26 mouse cellular contexts compared by ENCODE assay signal in genomic region chr14:54151921-54152320, GRCm38 (mm10).
DNase-seq lines count a peak whose midpoint lies in the region; ATAC-seq and TF ChIP-seq lines count a peak whose summit lies in the region.
"Had no signal": no experiment of that assay in that cellular context is flagged by ENCODE, and none has a peak within 500 bp of the region (broad histone marks: within the 10 kb centered on the region; RNA-seq: fewer than 3 reads in every experiment).

No protein-coding gene starts in this region.

- H3K4me2 ChIP-seq in liver, embryonic 11.5 days = no peak overlapping the region
- H3K4me2 ChIP-seq in liver, postnatal 0 days (ENCODE audit: low read depth, low read length) = no peak overlapping the region
- no peak overlapping the region for H3K4me2 ChIP-seq in midbrain, embryonic 11.5 days
- no peak overlapping the region for H3K4me2 ChIP-seq in midbrain, postnatal 0 days (ENCODE audit: low read depth, low read length, poor library complexity, severe bottlenecking)
- no peak overlapping the region for H3K4me2 ChIP-seq in liver, embryonic 14.5 days (ENCODE audit: low read depth)
- H3K4me2 ChIP-seq in liver, embryonic 16.5 days (ENCODE audit: low read depth, low read length) = no peak overlapping the region
- H3K4me2 ChIP-seq: embryonic facial prominence, embryonic 13.5 days; forebrain, embryonic 12.5 days; forebrain, embryonic 15.5 days; heart, embryonic 13.5 days; hindbrain, embryonic 14.5 days had no signal

- H3K9me3 ChIP-seq in liver, embryonic 11.5 days (ENCODE audit: control insufficient read depth, low read length) = no peaks in the 10 kb centered on the region
- H3K9me3 ChIP-seq in liver, postnatal 0 days (ENCODE audit: low read length) = no peaks in the 10 kb centered on the region
- H3K9me3 ChIP-seq in midbrain, embryonic 11.5 days (ENCODE audit: control insufficient read depth, low read length) = no peaks in the 10 kb centered on the region
- no peaks in the 10 kb centered on the region for H3K9me3 ChIP-seq in midbrain, postnatal 0 days (ENCODE audit: low read length)
- H3K9me3 ChIP-seq in liver, embryonic 14.5 days (ENCODE audit: control insufficient read depth, low read length) = no peaks in the 10 kb centered on the region
- H3K9me3 ChIP-seq in liver, embryonic 16.5 days (replicated peaks; ENCODE audit: control insufficient read depth, low read length) = no peaks in the 10 kb centered on the region
- H3K9me3 ChIP-seq: embryonic facial prominence, embryonic 10.5 days; embryonic facial prominence, embryonic 13.5 days; forebrain, embryonic 12.5 days; forebrain, embryonic 15.5 days; heart, embryonic 13.5 days had no signal

- 0 out of 2 replicates have a peak, but pooled peaks cover 2% of the 10 kb centered on the region for H3K27me3 ChIP-seq in liver, embryonic 11.5 days (replicated peaks; ENCODE audit: control insufficient read depth, insufficient read depth, low read length)
- 0 out of 2 replicates have a peak, but pooled peaks cover 7% of the 10 kb centered on the region for H3K27me3 ChIP-seq in liver, postnatal 0 days (ENCODE audit: insufficient read depth, low read length)
- H3K27me3 ChIP-seq in midbrain, embryonic 11.5 days (ENCODE audit: control insufficient read depth, insufficient read depth, low read length) = no peaks in the 10 kb centered on the region
- H3K27me3 ChIP-seq in midbrain, postnatal 0 days (ENCODE audit: insufficient read depth, low read length) = no peaks in the 10 kb centered on the region
- no peaks in the 10 kb centered on the region for H3K27me3 ChIP-seq in liver, embryonic 14.5 days (ENCODE audit: control insufficient read depth, insufficient read depth, low read length)
- H3K27me3 ChIP-seq in liver, embryonic 16.5 days (ENCODE audit: control insufficient read depth, insufficient read depth, low read depth, low read length) = no peaks in the 10 kb centered on the region
- H3K27me3 ChIP-seq: embryonic facial prominence, embryonic 13.5 days; forebrain, embryonic 15.5 days; heart, embryonic 13.5 days had no signal

- no peak overlapping the region for H3K27ac ChIP-seq in liver, embryonic 11.5 days (ENCODE audit: low read depth, low read length)
- H3K27ac ChIP-seq in liver, postnatal 0 days (ENCODE audit: low read depth) = no peak overlapping the region
- H3K27ac ChIP-seq in midbrain, embryonic 11.5 days (ENCODE audit: low read depth, low read length) = no peak overlapping the region
- H3K27ac ChIP-seq in midbrain, postnatal 0 days (ENCODE audit: low read depth, low read length) = no peak overlapping the region
- H3K27ac ChIP-seq in liver, embryonic 14.5 days = peak overlapping the region; percentile 69
- H3K27ac ChIP-seq in liver, embryonic 16.5 days (ENCODE audit: low read length) = peak overlapping the region; percentile 47
- H3K27ac ChIP-seq: embryonic facial prominence, embryonic 10.5 days; embryonic facial prominence, embryonic 13.5 days; forebrain, embryonic 12.5 days; forebrain, embryonic 15.5 days; heart, embryonic 13.5 days; hindbrain, embryonic 14.5 days; hindbrain, postnatal 0 days had no signal

- no peak for TF ChIP-seq CTCF in liver, postnatal 0 days (IDR thresholded peaks at IDR 0.05; ENCODE audit: low read depth)
- TF ChIP-seq CTCF in midbrain, postnatal 0 days (IDR thresholded peaks at IDR 0.05) = no peak
- no peak for TF ChIP-seq CTCF in liver, embryonic 14.5 days (IDR thresholded peaks at IDR 0.05; ENCODE audit: low read depth)

- DNase-seq in liver, embryonic 11.5 days (ENCODE audit: low spot score) = peak; percentile 23
- no peak for DNase-seq in liver, postnatal 0 days
- DNase-seq in midbrain, embryonic 11.5 days (ENCODE audit: low spot score, missing footprints) = peak; percentile 69
- no peak for DNase-seq in midbrain, postnatal 0 days (ENCODE audit: low spot score)
- no peak for DNase-seq in liver, embryonic 14.5 days (ENCODE audit: low read depth in 3 of 3, low spot score in 3 of 3)
- DNase-seq in right cerebral cortex, postnatal 10 days (ENCODE audit: low spot score in 2 of 2) = no peak
- DNase-seq: adrenal gland, adult 8-10 months; adrenal gland, postnatal 25 days; cerebellum, adult 11-12 months; cerebellum, adult 8-10 months; cerebellum, postnatal 10 days; cerebellum, postnatal 36 days; embryo, embryonic 11 days; gastrocnemius, postnatal 25 days; heart, postnatal 14 days; heart, postnatal 4 days had no signal

- no peak for TF ChIP-seq EP300 in liver, postnatal 0 days (IDR thresholded peaks at IDR 0.05; ENCODE audit: low read depth)
- TF ChIP-seq EP300 in liver, embryonic 14.5 days (IDR thresholded peaks at IDR 0.05; ENCODE audit: low read depth) = no peak

- no peak overlapping the region for H3K4me3 ChIP-seq in liver, embryonic 11.5 days (ENCODE audit: low read depth, low read length)
- H3K4me3 ChIP-seq in liver, postnatal 0 days (ENCODE audit: low read depth, low read length) = no peak overlapping the region
- H3K4me3 ChIP-seq in midbrain, embryonic 11.5 days (ENCODE audit: low read depth, low read length) = no peak overlapping the region
- H3K4me3 ChIP-seq in midbrain, postnatal 0 days (ENCODE audit: low read depth, low read length) = no peak overlapping the region
- H3K4me3 ChIP-seq in liver, embryonic 14.5 days (ENCODE audit: insufficient read depth in 1 of 2, low read depth in 2 of 2, low read length in 2 of 2) = no peak overlapping the region
- no peak overlapping the region for H3K4me3 ChIP-seq in liver, embryonic 16.5 days (ENCODE audit: low read depth, low read length)
- H3K4me3 ChIP-seq: embryonic facial prominence, embryonic 10.5 days; embryonic facial prominence, embryonic 13.5 days; erythroblast, embryonic 14.5 days; forebrain, embryonic 12.5 days; forebrain, embryonic 15.5 days; heart, embryonic 13.5 days had no signal

- ATAC-seq in liver, embryonic 11.5 days (replicated peaks; ENCODE audit: low FRiP score) = no peak
- ATAC-seq in liver, postnatal 0 days = no peak
- ATAC-seq in midbrain, embryonic 11.5 days (ENCODE audit: low FRiP score) = no peak
- no peak for ATAC-seq in midbrain, postnatal 0 days (ENCODE audit: low FRiP score)
- no peak for ATAC-seq in liver, embryonic 14.5 days (ENCODE audit: insufficient read depth)
- no peak for ATAC-seq in liver, embryonic 16.5 days (ENCODE audit: low read depth)
- ATAC-seq: CD4-positive, CD25-positive, alpha-beta regulatory T cell, adult 4 months; forebrain, embryonic 15.5 days; hindbrain, postnatal 0 days had no signal

- WGBS in liver, embryonic 11.5 days = 70% methylated on average over 2 of the region's 2 CpGs
- WGBS in liver, postnatal 0 days (ENCODE audit: insufficient replicate concordance) = 67% methylated on average over 2 of the region's 2 CpGs
- WGBS in midbrain, embryonic 11.5 days = 92% methylated on average over 2 of the region's 2 CpGs
- 93% methylated on average over 2 of the region's 2 CpGs for WGBS in midbrain, postnatal 0 days
- 50% methylated on average over 2 of the region's 2 CpGs for WGBS in liver, embryonic 14.5 days (ENCODE audit: insufficient replicate concordance)
- WGBS in liver, embryonic 16.5 days (ENCODE audit: insufficient replicate concordance) = 56% methylated on average over 2 of the region's 2 CpGs

- peaks cover 11% of the 10 kb centered on the region for H3K4me1 ChIP-seq in liver, embryonic 11.5 days (replicated peaks; ENCODE audit: control insufficient read depth, insufficient read depth, low read length)
- 0 out of 2 replicates have a peak, but pooled peaks cover 7% of the 10 kb centered on the region for H3K4me1 ChIP-seq in liver, postnatal 0 days (ENCODE audit: insufficient read depth)
- H3K4me1 ChIP-seq in midbrain, embryonic 11.5 days (ENCODE audit: control insufficient read depth, insufficient read depth, low read length) = no peaks in the 10 kb centered on the region
- no peaks in the 10 kb centered on the region for H3K4me1 ChIP-seq in midbrain, postnatal 0 days (ENCODE audit: insufficient read depth, low read length)
- peaks cover 19 to 20% of the 10 kb centered on the region in 2 experiments for H3K4me1 ChIP-seq in liver, embryonic 14.5 days (replicated peaks; ENCODE audit: control insufficient read depth in 2 of 2, insufficient read depth in 2 of 2, low read length in 1 of 2)
- H3K4me1 ChIP-seq in liver, embryonic 16.5 days (ENCODE audit: control insufficient read depth, low read depth, low read length) = peaks cover 20% of the 10 kb centered on the region
- H3K4me1 ChIP-seq: embryonic facial prominence, embryonic 10.5 days; embryonic facial prominence, embryonic 13.5 days; forebrain, embryonic 12.5 days; forebrain, embryonic 15.5 days had no signal

- no peak overlapping the region for H3K9ac ChIP-seq in liver, embryonic 11.5 days (ENCODE audit: low read depth, low read length)
- no peak overlapping the region for H3K9ac ChIP-seq in liver, postnatal 0 days (replicated peaks)
- H3K9ac ChIP-seq in midbrain, embryonic 11.5 days (ENCODE audit: low read length) = no peak overlapping the region
- H3K9ac ChIP-seq in midbrain, postnatal 0 days (replicated peaks; ENCODE audit: low read length, poor library complexity, severe bottlenecking) = no peak overlapping the region
- H3K9ac ChIP-seq in liver, embryonic 14.5 days (replicated peaks) = 0 out of 2 replicates have a peak overlapping the region, but pooled peaks have one; percentile 9
- no peak overlapping the region for H3K9ac ChIP-seq in liver, embryonic 16.5 days (ENCODE audit: low read depth, low read length)
- H3K9ac ChIP-seq: embryonic facial prominence, embryonic 13.5 days; forebrain, embryonic 12.5 days; forebrain, embryonic 15.5 days; heart, embryonic 13.5 days; hindbrain, embryonic 14.5 days had no signal

- no peaks in the 10 kb centered on the region for H3K36me3 ChIP-seq in liver, embryonic 11.5 days (ENCODE audit: control insufficient read depth, insufficient read depth, low read length)
- no peaks in the 10 kb centered on the region for H3K36me3 ChIP-seq in liver, postnatal 0 days (replicated peaks; ENCODE audit: insufficient read depth, low read length)
- H3K36me3 ChIP-seq in midbrain, embryonic 11.5 days (ENCODE audit: control insufficient read depth, insufficient read depth, low read length) = no peaks in the 10 kb centered on the region
- no peaks in the 10 kb centered on the region for H3K36me3 ChIP-seq in midbrain, postnatal 0 days (ENCODE audit: insufficient read depth, low read length)
- H3K36me3 ChIP-seq in liver, embryonic 14.5 days (replicated peaks; ENCODE audit: control insufficient read depth, insufficient read depth, low read depth) = no peaks in the 10 kb centered on the region
- H3K36me3 ChIP-seq in liver, embryonic 16.5 days (ENCODE audit: control insufficient read depth, insufficient read depth) = no peaks in the 10 kb centered on the region
- H3K36me3 ChIP-seq: embryonic facial prominence, embryonic 10.5 days; embryonic facial prominence, embryonic 13.5 days; forebrain, embryonic 12.5 days; forebrain, embryonic 15.5 days; heart, embryonic 13.5 days had no signal

Comparison
In these comparisons a context has a peak if more than half of its experiments do, and no peak if none do; other contexts are left out.
1. DNase-seq: peak in liver, embryonic 11.5 days (single experiment) and midbrain, embryonic 11.5 days (single experiment); none in liver, postnatal 0 days (single experiment), midbrain, postnatal 0 days (single experiment), liver, embryonic 14.5 days (0 of 3) and right cerebral cortex, postnatal 10 days (0 of 2).
2. H3K27ac ChIP-seq: peak in liver, embryonic 14.5 days (single experiment) and liver, embryonic 16.5 days (single experiment); none in liver, embryonic 11.5 days (single experiment), liver, postnatal 0 days (single experiment), midbrain, embryonic 11.5 days (single experiment) and midbrain, postnatal 0 days (single experiment).